Mouse (Mus musculus) large intestine, adult 2 months (tissue): ENCODE measurements around the gene Lactbl1. TPM values are rescaled to one million over a fixed set of nuclear protein-coding genes. Genes with fewer than 3 reads are reported as not detected.

ENCODE experiments used
- DNase-seq: peaks from one replicate; pipeline ENCODE4 v3.0.0-alpha.2; 2012; ENCODE audit warnings: low read depth, low spot score
- whole genome bisulfite sequencing: fragments of 180-500 bp; shearing (Covaris S2); methylation state at CpG from one replicate; pipeline ENCODE4 v1.1.7; 2018; 5-methylcytosine and 5-hydroxymethylcytosine counted together
- polyA plus RNA-seq: library from polyadenylated mRNA; depleted of rRNA; stranded (reverse); fragments of >200 nt; gene quantifications from 2 replicates; pipeline ENCODE4 v1.2.3, GENCODE M21; 2012; rRNA removed

The Lactbl1 gene
- polyA plus RNA-seq, 1 experiment: not detected

DNA sequence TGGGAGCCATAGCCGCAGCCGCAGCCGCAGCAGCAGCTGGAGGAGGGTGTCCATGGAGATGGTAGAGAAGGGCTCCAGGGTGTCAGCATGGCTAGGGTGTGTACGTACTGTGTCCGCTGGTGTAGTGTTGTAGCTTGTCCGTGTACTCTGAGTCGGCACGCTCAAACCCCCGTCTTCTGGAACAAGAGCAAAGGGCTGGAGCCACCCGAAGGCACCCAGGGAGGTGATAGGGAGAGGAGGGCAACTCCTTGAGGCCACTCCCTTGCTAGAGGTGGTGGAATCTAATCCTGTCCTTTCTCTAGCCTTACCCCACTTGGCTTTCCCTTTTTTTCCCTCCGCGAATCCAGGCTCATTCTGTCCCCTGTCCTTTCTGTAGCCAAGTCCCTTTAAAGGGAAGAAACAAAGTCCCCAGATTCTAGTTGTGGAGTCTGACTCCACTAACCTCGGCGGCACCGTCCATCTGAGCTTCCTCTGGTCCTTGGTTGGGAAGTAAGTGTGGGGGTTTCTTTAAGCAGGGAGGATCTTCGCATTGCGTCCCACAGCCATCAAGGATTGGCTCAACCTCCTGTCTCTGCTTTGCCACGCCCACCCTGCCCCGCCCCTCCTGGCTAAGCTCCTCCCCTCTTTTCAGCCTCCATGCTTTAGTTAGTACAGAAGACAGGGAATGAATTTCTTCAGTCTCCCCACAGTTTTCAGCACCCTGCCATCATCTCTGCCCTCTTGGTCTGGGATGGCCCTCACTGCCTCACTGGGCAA lies 50.1 kb downstream of the Lactbl1 start:
- DNase-seq: no peak
- WGBS: 93% methylated on average over 19 of the region's 19 CpGs

DNA sequence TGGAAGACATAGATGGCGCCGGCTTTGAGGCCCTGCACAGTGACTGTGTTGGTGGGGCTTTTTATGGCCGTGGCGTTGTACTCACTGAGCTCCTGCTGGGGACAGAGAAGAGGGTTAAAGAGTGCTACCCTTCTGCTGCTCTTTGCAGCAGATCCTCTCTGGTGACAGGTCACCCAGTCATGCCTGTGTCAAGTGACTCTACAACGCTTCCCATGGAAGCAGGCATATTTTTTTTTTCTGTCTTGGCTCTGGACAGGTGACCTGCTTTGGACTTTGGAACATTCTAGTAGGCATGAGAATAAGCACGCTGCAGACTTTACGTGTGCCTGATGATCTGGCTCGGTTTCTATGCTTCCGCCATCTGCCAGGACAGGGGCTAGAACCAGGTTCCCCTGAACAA lies 53.0 kb downstream of the Lactbl1 start:
- no peak for DNase-seq
- 80% methylated on average over 9 of the region's 9 CpGs for WGBS

DNA sequence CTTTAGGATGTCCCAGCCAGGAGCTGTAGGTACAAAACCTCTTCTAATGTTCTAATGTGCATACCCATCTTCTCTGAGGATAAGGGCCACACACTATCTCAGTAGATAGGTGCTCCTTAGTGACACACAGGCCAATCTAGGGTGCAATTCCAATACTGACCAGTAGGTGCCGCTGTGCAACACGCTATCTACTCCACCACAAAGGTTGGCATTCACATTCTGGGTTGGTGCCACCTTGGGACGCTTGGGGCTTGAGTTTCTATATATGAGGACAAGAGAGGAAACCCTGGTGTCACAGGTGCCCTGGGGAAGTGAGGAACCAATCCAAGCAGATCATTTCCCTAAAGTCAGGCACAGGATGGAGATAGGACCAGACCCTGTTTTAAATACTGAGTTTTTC lies 56.1 kb downstream of the Lactbl1 start:
- under 1% methylated on average over 3 of the region's 3 CpGs for WGBS
- peak; percentile 70 for DNase-seq

DNA sequence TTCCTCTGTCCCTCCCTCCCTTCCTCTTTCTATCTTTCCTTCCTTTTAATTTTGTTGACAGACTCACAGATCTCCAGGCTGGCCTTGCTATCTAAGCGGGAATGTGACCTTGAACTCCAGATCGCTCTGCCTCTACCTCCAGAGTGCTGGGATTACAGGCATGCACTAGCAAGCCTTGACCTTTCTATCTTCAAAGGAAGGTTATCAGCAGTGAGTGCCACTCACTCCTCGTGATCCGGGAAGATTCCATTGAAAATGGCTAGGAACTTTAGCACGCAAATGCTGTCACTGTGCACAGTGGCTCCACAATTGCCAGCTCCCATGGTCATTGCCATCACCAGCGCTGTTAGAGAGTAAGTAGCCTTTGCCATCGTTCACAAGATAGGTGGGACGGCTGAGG lies 56.8 kb downstream of the Lactbl1 start:
- WGBS: 62% methylated on average over 8 of the region's 8 CpGs
- DNase-seq: no peak

DNA sequence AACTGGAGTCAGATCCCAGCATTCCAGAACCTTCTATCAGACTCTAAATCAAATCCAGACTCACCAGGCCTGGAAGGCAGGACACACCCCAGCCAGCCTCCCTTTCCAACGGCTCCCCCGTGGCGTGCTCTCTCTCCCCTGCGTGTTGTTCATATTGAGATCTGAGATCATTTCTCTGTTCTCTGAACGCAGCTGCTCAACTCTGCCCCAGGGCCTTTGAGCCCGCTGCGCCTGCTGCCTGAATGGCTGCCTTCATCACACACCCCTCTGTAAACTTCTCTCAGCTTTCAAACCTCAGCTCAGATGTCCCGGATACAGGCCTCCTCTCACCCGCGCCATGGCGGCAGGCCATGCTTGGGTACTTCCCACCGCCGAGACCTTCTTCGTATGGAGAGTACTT lies 58.2 kb downstream of the Lactbl1 start:
- DNase-seq: no peak
- WGBS: 84% methylated on average over 14 of the region's 14 CpGs

DNA sequence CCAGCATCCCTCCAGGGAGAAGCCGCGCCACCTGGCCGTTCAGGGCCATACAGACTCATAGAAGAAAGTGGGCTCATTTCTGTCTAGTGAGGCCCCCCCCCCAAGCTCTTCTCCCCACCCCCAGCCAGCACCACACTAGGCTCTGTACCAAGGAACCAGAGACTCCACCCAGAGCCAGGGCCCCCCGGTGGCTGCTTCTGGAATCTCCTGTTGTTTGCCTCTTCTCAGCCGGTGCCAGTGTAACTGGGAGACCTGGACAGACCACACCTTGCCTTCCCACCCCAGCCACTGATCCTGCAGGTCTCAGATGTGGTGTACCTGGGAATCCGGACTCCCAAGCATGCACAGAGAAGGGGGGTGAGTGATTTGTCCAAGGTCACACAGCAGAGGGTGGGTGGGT lies 62.1 kb downstream of the Lactbl1 start:
- no peak for DNase-seq
- 73% methylated on average over 6 of the region's 6 CpGs for WGBS

DNA sequence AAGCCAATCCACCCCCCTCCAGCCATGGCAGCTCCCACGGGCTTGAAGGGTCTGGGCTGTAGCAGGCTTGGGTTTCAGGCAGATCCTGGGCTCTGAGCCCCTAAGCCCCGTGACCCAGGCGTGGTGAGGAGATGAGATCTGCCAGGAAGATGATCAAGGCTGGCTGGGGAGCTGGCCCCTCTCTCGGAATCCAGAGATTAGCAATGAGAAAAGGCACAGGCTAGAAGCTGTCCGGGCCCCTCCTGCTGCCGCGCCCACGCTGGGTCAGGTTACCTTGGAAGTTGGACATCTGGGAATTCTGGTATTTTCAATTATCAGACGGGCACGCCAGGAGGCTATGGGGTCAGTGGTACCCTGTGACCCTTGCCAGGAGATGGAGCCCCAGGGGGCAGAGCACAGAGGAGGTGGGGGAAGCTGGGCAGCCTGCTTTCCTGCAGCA lies 63.0 kb downstream of the Lactbl1 start:
- no peak for DNase-seq
- WGBS: 79% methylated on average over 10 of the region's 10 CpGs

DNA sequence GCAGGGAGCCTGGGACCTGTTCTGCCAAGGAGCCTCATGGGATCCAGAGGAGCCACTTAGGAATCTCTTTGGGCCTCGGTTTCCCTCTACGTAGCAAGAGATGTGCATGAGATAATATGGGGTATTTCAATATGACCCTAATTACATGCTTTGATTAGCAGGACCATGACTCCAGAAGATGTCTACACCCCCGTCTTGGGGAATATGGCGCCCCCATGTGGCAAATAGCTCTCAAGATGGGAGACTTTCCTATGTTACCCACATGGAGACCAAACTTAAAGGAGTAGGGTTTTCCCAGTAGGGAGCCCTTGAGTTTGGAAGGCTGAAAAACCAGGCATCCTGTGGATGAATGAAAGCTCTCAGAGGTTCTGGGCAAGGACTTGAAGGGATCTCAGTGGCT lies 65.7 kb downstream of the Lactbl1 start:
- WGBS: 62% methylated on average over 4 of the region's 4 CpGs
- no peak for DNase-seq

Other genes starting within 250 kb of the Lactbl1 start
- 0.05 and 0.16 TPM in 2 replicates for gene Htr1d, start 199.1 kb upstream of the Lactbl1 start, polyA plus RNA-seq
- gene 6030445D17Rik, start 160.4 kb upstream of the Lactbl1 start, polyA plus RNA-seq: 0.46 and 0.82 TPM in 2 replicates
- gene Luzp1, start 152.9 kb upstream of the Lactbl1 start, polyA plus RNA-seq: 18.1 and 27.4 TPM in 2 replicates
- 23.9 and 26.0 TPM in 2 replicates for gene Kdm1a, start 19.9 kb upstream of the Lactbl1 start, polyA plus RNA-seq
- not detected in 2 replicates for gene Tex46, start 12.2 kb upstream of the Lactbl1 start, polyA plus RNA-seq
- gene Ephb2, start 213.4 kb downstream of the Lactbl1 start, polyA plus RNA-seq: 26.2 and 47.4 TPM in 2 replicates